Mouse (Mus musculus) layer of hippocampus, adult 11-12 months (tissue): ENCODE data around the gene Abhd6.
A peak's percentile ranks its signal among the peaks of the same experiment; 100 is the strongest.

ENCODE experiments used
- DNase-seq: peaks from one replicate; pipeline ENCODE4 v3.0.0; 2022; ENCODE audit warnings: low spot score

The Abhd6 gene

DNA sequence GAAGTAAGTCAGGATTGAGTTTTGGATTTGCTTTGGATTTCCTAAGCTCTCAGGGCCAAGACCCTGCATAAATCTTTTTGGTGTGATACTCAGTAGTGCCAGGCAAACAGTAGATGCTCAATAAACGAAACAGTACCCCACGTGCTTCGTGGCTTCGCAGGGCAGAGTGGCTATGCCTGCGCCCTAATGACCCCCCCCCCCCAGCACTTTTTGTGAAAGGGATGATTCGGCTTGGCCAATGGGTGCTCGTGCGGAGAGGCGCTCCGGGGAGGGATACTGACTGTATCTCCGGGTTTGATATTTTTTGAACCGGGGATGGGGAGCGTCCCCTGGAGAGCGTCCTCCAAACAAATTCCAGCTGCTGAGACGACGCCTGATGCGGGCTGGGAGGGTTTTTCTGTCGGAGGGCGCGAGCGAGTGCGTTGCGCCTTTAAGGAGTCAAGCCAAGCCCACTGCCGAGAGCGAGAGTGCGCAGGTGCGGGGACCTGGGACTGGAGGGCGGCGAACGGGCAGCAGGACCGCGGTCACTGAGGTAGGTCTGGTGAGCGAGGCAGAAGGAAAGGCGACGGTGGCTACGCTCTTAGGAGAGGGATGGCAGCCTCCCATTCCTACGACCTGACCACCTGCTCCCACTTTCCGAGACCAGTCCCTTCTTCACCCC is at the start of gene Abhd6:
Abhd6 (plus strand) TSS at position 471 of the 661 bp plus-strand sequence.
- peak; percentile 82 for DNase-seq

DNA sequence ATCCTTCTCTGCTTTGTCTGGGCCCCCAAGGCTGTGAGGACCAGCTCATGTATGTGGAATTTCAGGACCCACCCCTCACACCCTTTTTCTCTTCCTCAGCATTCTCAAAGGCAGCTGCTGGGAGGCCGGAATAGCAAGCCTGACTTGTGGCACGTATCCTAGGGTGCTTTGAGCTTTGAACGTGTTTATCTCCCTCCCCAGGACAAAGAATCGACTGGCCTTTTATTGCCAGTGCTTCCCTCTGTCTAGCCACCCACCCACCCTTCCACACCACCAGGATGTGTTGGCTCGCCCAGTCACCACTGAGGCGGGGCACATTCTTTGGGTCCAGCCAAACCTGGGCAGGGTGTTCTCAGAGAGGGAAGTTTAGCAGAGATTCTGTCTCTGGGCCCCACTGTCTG is 48.6 kb upstream of the Abhd6 start:
- no peak for DNase-seq

DNA sequence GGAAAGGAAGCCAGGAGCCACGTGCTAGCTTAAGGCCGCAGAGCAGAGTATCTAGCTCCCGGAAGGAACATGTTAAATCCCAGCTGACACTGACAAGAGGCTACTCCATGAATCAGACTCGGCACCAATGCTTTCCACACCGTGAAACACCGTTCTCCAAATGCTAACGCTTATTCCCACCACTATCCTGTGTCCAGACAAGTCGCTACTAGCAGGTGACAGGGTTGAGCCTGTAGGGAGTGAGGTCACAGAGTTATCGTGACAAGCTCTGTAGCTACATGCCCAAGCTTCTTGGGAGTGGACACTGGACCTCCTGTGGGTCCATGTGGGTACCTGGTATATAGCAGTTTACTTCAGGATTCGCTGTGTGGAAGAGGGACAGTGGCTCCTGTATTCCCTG is 46.3 kb upstream of the Abhd6 start:
- no peak for DNase-seq

DNA sequence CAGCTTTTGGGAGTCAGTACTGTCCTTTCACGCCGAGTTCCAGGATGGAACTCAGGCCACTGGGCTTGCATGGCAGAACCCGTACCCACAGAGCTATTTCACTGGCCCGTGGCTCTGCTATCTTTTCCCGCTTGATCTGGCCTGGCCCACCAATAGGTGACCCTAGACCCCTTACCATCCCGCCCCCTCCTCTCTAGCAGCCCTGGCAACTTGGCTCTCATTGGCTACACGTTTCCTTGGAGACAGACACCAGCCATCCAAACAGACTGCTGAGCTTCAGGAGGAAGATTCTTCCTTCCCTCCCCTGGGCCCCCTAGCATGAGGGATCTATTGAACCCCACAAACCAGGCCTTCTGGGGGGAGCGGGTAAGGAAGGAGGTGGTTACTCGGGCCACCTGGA is 45.7 kb upstream of the Abhd6 start, which contains the start of gene Gm45521:
Gm45521 (plus strand) TSS at position 240 of the 400 bp plus-strand sequence.
- DNase-seq, result no peak

DNA sequence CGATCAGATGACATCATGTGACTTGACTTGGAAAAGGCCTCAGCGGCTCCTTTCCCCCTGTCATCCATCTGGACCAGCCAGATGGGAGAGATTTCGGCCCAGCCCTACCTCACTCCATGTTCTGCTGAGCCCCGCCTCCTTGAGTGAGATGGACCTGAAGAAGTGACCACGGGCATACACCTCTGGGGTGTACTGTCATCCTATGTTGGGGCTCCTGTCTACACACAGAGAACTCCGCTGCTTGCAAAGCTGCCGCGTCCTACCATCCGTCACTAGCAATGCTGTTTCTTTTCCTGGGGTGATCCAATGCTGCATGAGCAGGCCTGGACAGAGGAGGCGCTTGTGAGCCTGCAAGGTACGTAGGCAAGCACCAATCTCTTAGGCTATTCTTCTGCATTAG is 42.1 kb upstream of the Abhd6 start:
- peak; percentile 53 for DNase-seq

DNA sequence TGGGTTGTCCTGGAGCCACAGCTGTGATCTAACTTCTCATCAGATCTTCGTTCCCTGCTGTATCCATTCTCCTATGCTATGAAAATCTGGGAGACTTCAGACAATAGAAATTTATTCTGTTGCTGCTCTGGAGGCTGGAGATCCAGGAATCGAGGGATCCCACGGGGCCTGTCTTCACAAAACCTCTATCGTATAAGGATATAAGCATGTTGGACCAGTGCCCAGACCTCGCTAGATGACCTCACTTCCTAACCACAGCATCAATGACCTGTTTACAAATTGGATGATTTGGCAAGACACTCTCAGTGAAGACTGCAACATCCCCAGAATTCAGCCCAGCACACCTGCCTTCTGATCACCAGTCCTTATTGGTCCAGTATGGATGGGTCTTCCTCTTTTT is 41.0 kb upstream of the Abhd6 start:
- DNase-seq, result no peak

DNA sequence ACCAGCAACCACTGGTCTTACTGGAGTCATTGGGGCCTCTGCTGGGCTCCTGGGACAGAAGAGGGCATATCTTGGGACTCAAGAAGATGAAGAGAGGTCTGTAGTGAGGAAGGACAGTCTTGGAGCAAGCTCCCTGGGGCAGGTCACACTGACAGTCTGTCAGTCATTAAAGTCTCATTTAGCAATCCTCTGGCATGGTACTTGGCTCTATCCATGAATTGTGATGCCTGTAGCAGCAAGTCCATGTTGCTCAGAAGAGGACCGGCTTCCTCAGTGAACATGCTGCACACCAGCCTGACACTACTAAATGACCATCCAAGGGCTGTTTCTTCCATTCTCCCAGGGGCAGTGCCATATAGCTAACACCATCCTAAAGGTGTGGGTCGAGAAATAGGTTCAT is 40.1 kb upstream of the Abhd6 start:
- no peak for DNase-seq

DNA sequence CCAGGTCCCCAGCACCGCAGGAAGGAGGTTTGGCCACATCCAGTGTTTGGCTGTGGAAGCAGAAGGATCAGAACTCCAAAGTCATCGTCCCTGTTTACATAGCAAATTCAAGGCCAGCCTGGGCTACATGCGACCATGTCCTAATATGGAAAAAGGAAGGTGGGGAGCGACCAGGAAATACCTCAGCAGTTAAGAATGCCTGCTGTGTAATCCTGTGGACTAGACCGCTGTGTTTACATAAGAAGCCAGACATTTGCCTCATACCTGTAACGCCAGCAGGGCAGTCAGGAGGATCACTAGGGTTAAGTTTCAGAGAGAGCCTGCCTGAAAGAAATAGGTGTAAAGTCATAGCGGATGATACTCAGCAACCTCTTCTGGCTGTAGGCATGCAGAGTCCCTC is 39.5 kb upstream of the Abhd6 start:
- DNase-seq, result no peak

DNA sequence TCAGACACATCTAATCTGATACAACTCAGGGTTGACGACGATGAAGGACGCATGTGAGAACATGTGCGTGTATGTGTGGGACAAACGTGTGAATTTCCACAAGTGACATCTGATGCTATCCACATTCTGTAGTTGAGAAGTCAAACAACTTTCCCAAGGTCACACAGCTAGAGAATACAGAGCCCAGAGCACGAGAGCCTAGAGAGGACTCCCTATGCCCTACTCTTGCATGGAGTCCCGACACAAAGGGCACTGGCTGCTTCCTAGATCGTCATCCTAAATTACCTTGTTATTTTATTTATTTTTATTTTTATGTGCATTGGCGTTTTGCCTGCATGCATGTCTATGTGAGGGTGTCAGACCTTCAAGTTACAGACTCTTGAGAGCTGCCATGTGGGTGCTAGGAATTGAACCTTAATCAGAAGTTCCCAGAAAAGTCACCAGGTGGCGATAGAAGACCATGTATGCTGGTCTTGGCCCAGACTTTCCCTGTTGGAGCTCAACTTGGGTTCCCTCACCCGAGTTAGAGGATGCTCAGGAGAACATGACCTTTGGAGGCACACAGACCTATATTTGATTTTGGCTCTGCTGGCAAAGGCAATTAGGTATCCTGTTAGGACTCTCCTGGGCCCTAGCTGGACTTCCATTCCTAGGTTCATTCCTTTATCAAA is 38.3 kb upstream of the Abhd6 start:
- peak; percentile 84 for DNase-seq

DNA sequence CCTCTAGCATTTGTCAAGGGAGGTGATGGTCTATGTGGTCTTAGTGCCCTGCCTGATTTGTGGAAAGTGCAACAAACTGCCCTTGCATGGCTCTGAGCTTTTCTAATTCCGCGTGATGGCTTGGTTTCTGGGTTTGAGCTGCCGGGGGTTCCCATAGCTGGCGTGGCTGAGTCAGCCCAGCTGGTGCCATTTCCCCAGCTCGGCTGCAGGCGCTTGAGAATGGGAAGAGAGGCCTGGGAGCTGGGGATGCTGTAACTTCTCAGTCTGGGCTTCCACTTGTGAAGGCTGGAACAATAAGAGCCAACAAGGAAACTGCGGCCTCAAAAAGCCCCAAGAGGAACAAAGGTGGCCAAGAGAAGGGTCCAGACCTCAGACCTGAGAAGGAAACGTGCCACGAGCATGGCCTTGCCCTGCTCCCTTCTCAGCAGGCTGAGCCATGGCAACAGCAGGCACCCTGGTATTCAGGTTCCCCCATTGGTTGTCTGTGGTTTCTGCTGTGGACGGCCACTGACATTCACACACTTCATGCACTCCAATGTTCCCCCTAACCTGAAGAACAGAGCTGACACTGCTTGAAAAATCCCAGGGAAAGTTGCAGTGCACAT is 30.7 kb upstream of the Abhd6 start:
- DNase-seq, result no peak

DNA sequence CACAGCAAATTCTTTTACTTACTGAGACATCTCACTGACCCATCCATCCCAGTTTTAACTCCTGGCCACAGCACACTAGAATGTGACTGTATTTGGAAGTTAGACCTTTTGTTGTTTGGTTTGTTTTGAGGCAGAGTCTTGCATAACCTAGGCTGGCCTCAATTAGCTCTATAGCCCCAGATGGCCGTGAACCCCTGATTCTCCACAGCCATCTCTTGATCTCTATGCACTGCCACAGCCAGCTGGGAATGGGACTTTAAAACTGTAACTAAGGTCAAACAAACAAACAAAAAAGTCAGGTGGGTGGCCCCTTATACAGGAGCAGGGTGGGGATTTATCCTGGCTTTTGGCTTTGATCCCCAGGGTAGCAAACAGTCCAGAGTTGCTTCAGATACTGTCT is 28.1 kb upstream of the Abhd6 start:
- no peak for DNase-seq

DNA sequence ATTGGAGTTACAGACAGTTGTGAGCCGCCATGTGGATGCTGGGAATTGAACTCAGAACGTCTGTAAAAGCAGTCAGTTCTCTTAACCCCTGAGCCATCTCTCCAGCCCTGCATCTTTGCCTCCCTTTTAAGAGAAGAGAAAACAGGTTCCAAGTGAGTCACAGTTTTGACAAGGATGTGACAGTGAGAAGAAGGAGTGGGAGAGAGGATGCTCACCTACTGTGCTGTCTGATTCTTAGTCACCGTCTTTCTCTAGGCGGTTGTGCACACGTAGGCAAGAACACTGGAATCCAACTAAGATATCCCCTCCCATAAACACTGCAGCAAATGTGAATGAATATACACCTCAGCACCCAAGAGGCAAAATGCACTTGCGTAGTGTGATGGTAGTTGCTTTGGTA is 27.5 kb upstream of the Abhd6 start:
- DNase-seq, result no peak

DNA sequence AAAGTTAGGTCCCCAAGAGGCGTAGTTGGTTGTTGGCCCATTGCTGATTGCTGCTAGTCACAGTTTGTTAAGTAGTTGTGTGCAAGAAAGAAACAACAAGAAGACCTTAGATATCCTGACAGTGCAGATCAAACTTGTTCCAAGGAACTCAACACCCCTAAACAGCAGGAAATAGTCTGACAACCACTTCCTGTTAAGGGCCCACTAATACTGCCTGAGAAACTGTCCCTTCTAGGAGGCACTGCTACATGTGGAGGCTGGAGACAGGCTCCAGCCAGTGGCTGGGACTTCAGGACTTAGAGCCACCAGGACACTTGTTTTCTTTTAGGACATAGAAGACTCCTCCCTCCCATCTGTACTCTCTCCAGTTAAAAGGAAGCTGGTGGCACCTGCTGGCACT is 25.2 kb upstream of the Abhd6 start:
- DNase-seq, result no peak

DNA sequence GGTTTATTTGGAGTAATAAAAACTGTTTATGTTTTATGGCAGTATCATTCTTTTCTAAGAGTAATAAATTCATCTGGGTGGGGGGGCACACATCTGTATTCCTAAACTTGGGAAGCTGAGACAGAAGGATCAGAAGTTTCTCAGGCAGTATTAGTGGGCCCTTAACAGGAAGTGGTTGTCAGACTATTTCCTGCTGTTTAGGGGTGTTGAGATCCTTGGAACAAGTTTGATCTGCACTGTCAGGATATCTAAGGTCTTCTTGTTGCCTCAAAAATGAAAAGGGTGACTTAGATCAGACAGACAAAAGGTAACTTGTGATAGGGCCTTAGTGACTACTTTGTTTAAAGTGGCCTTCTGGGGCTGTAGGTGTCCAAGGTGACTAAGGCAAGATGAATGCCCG is 24.5 kb upstream of the Abhd6 start:
- no peak for DNase-seq

DNA sequence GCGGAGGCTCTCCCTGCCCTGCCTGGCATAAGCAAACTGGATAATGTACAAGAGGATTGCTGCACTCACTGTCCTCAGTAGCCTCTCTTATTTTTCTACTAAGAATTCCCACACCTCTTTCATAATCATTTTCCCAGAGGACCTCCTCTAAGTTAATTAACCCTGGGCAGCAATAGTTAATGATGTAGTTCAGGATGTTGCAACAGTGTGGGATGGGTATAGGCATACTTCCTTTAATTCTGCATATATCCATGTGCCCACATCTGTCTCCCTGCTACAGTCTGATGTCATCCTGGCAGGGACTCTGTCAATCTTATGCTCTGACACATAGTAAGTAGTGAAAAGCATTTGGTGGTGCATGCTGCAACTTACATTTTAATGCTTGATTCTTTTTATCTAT is 21.5 kb upstream of the Abhd6 start:
- DNase-seq, result no peak

DNA sequence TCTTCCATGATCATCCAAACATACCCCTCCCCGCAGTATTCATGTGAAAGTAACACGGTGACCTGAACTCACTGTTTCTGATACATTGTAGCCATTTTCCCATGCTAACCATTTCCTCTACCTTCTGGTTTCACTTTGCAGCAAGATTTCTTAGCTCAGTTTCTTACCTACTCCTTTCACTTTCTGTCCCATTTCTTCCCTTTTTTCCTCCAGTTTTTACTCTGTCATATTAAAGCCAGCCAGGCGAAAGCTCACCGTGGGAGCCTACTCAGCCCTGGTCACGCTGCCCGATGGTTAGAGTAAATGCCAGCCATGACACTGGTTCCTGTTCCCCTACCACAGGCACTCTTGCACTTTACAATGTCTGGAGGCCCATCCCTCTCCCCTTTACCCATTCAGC is 15.8 kb upstream of the Abhd6 start:
- no peak for DNase-seq

DNA sequence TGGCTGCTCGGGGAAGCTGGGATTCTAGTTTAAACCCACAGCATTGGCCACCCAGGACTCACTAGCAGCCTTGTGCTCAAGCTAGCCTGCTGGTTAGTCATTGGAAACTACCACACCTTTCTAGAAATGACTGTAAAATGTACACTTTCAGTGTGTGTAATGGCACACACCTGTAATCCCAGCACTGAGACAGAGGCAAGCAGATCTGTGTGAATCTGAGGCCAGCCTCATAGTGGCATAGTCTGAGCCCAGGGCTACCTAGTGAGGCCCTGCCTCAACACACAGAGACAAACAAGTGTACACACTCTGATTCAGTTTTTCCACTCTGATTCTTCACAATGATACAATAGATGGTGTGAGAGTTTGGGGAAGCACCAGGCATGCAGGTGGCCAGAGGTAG is 13.3 kb upstream of the Abhd6 start:
- no peak for DNase-seq

DNA sequence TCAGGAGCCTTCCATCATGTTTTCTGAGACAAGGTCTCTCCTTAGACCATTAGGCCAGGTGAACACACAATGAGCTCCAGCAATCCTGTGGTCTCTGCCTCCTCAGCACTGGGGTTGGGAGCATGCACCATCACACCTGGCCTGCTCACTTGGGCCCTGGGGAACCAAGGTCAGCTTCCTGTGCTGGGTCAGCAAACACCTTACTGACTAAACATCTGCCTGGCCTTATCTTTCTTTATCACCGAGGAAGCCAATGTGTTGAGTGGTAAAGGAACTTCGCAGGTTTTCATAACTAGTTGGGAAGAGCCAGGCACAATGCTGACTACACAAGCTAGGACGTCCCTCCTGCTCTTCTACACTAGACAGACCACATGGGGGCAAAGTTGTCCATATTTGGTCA is 12.7 kb upstream of the Abhd6 start:
- no peak for DNase-seq

DNA sequence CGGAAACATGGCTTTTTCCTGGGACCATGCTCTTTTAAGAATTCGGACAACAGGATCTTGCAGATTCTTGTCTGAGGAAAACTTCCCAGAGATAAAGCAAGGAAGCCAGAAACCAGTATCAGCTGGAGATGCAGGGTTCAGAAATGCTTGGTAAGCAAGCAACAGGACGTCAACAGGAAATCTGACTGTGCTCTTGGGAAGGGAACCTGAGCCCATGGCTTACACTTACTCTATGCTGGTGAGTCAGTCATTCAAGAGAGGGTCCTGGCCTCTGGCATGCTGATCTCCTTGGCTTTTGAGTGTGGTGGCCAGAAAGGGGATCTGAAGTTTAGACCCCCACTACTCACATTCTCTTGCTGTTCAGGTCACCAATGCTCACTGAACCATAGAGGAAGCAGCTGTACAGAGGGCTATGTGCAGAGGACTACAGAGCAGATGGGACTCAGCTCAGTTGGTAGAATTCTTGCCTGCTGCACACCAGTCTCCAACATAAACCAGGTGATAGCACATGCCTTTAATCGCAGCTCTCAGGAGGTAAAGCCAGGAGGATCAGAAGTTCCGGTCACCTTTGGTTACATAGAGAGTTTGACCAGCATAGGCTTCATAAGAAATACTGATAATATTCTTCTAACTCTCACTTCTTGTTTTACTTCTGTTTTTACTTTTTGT is 11.5 kb upstream of the Abhd6 start:
- no peak for DNase-seq

DNA sequence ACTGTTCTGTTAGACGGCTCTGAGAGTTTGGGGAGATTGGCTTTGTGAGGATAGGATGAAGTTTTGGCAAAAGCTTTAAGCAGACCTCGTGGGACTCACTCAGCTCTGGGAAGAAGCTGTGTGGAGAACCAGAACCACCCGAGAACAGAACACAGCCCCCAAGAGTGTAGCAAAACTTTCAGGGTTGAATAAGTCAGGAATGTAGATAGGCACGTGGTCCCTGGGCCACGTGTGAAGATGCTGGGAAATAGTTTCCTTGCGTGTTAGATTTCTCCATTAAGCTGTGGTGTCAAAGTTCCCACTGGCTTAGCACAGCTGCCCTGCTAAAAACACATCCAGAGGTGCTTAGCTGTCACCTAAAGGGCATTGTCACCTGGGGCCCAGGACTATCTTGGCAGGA is 10.5 kb upstream of the Abhd6 start:
- DNase-seq, result no peak

DNA sequence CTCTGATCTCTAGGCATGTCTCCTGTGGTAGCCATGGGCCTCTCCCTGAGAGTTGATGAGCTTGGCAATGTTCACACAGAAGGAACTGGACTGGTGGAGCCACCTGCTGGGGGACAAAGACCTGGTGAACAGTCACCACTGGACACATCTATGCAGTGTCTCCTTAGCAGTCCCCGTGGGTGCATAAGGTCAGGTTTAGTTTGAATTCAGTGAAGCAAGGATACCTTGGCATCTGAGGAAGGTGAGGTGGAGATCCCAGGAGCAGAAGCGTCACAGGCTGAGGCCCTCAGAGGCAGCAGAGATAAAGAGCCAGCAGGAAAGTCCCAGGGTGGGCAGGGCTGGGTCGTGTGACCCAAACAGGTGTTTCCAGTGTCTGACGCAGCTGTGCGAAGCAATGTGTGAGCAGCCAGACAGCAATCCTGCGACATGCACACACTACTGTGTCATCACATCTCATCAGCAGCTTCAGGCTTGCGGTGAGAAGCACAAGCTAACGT is 8.4 kb upstream of the Abhd6 start, which contains the start of gene Dnase1l3:
Dnase1l3 (minus strand) TSS at position 303 of the 497 bp plus-strand sequence.
- DNase-seq, result peak; percentile 56

DNA sequence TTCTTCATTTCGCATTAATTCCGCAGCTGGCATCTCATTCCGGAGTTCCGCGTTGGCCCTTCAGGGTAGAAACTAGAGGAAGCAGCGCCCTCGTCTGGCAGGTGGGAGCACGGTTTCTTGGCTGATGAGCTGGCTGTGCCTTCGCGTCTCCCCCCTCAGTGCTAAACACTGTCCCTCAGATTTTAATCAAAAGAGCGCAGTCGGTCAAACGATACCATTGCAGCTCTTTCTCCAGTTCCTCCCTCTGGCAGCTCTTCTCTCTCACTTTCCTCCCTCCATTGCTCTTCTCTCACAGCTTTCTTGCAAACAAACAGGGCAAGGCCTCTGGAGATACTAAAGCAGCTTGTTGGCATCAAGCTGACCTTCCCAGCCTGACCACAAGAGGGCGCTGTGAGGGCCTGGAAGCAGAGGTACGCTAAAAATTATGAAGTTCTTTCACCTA is 5.4 kb upstream of the Abhd6 start:
- peak; percentile 93 for DNase-seq

DNA sequence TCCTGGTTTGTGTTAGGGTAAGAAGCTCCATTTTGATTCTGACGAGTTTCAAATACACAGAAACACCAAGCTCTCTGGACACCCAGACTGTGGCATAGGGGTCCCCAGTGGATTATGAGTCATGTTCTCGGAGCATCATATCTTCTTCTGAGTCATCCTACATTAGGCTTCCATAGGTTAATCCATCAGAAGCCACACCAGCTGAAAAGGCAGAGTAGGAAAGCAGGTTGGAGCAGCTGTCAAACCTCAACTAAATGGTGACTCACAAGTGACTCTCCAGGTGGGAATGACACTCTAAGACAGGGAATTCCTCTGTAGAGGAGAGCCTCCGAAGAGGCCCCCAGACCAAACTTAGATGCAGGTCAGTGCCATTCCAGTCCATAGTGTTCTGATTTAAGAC is 3.7 kb upstream of the Abhd6 start:
- DNase-seq, result no peak
